In genomic region chr8:84132225-84132624, GRCm38 (mm10) we compare ENCODE assay signal across 28 mouse cellular contexts. TPM values are rescaled to one million over a fixed set of nuclear protein-coding genes. Genes with fewer than 3 reads are reported as not detected.
A peak's percentile ranks its signal among the peaks of the same experiment; 100 is the strongest.
DNase-seq lines count a peak whose midpoint lies in the region; ATAC-seq lines count a peak whose summit lies in the region.
"Had no signal": no experiment of that assay in that cellular context is flagged by ENCODE, and none has a peak within 500 bp of the region (broad histone marks: within the 10 kb centered on the region; RNA-seq: fewer than 3 reads in every experiment).

No protein-coding gene starts in this region.

- DNase-seq in spleen, postnatal 36 days (ENCODE audit: low spot score in 2 of 2): peak; percentile 23 to 25
- no peak for DNase-seq in spleen, adult 18-20 months
- DNase-seq in left cerebral cortex, postnatal 25 days (ENCODE audit: low spot score in 2 of 2): no peak
- DNase-seq: adrenal gland, postnatal 25 days; cerebellum, adult 9-10 months; kidney, adult 9 months; kidney, postnatal 14 days; lung, embryonic 14.5 days; right cerebral cortex, adult 18-20 months; right cerebral cortex, postnatal 4 days had no signal

- H3K9ac ChIP-seq in hindbrain, embryonic 16.5 days (ENCODE audit: low read depth, low read length): no peak overlapping the region
- H3K9ac ChIP-seq: embryonic facial prominence, embryonic 13.5 days; hindbrain, embryonic 15.5 days; liver, embryonic 14.5 days; lung, embryonic 14.5 days; midbrain, embryonic 15.5 days; neural tube, embryonic 15.5 days had no signal

- ATAC-seq in granulocyte monocyte progenitor cell, adult 5-6 weeks (replicated peaks; ENCODE audit: poor library complexity, severe bottlenecking): peak; percentile 64
- ATAC-seq in megakaryocyte progenitor cell, adult 5-6 weeks (replicated peaks; ENCODE audit: poor library complexity): peak; percentile 60
- ATAC-seq in hindbrain, embryonic 16.5 days: no peak
- no peak for ATAC-seq in monocyte, adult 5-6 weeks (replicated peaks; ENCODE audit: insufficient number of reproducible peaks, low FRiP score, low TSS enrichment, poor library complexity, severe bottlenecking)
- ATAC-seq: forebrain, embryonic 14.5 days; intestine, embryonic 16.5 days; midbrain, embryonic 15.5 days had no signal

- WGBS in hindbrain, embryonic 16.5 days: 85% methylated on average over 8 of the region's 8 CpGs

- no peaks in the 10 kb centered on the region for H3K4me1 ChIP-seq in hindbrain, embryonic 16.5 days (ENCODE audit: control insufficient read depth, insufficient read depth, low read depth, low read length)
- H3K4me1 ChIP-seq: hindbrain, embryonic 15.5 days had no signal

- intact Hi-C loops in left cerebral cortex, postnatal 25 days (cut with DNase I): no loop called here

- no peaks in the 10 kb centered on the region for H3K9me3 ChIP-seq in hindbrain, embryonic 16.5 days (ENCODE audit: control insufficient read depth, low read length)
- H3K9me3 ChIP-seq: embryonic facial prominence, embryonic 13.5 days; heart, embryonic 10.5 days; hindbrain, embryonic 15.5 days; midbrain, embryonic 15.5 days; neural tube, embryonic 15.5 days had no signal

- H3K27ac ChIP-seq in hindbrain, embryonic 16.5 days (ENCODE audit: low read depth, low read length): no peak overlapping the region
- H3K27ac ChIP-seq: embryonic facial prominence, embryonic 13.5 days; heart, embryonic 10.5 days; hindbrain, embryonic 15.5 days; layer of hippocampus, adult 2 months; liver, embryonic 14.5 days; midbrain, embryonic 15.5 days; neural tube, embryonic 15.5 days had no signal

- H3K4me2 ChIP-seq in hindbrain, embryonic 16.5 days (ENCODE audit: low read length): no peak overlapping the region
- H3K4me2 ChIP-seq: embryonic facial prominence, embryonic 13.5 days; hindbrain, embryonic 15.5 days; lung, embryonic 14.5 days; midbrain, embryonic 15.5 days; neural tube, embryonic 15.5 days had no signal

- H3K36me3 ChIP-seq in hindbrain, embryonic 16.5 days (ENCODE audit: control insufficient read depth, insufficient read depth, low read length): peaks cover 36% of the 10 kb centered on the region

- H3K27me3 ChIP-seq in hindbrain, embryonic 16.5 days (replicated peaks; ENCODE audit: control insufficient read depth, insufficient read depth, low read length): no peaks in the 10 kb centered on the region
- H3K27me3 ChIP-seq: hindbrain, embryonic 15.5 days; midbrain, embryonic 15.5 days; neural tube, embryonic 15.5 days had no signal

- no peak overlapping the region for H3K4me3 ChIP-seq in hindbrain, embryonic 16.5 days (ENCODE audit: low read length)
- H3K4me3 ChIP-seq: embryonic facial prominence, embryonic 13.5 days; erythroblast, embryonic 14.5 days; heart, embryonic 10.5 days; hindbrain, embryonic 15.5 days; layer of hippocampus, adult 2 months; midbrain, embryonic 15.5 days; neural tube, embryonic 15.5 days had no signal

RNA-seq across cellular contexts. Expression of gene Podnl1, which starts 6.4 kb away (rescaled TPM):
- total RNA-seq in granulocyte monocyte progenitor cell, adult 5-6 weeks (2014; fragmentation: Nextera tagmentation): 0.41 TPM in 1 of 2 replicates, not detected in the other
- total RNA-seq in granulocyte monocyte progenitor cell, adult 5-6 weeks (2017): 0.26 TPM in 1 of 2 replicates, not detected in the other
- 0.05 TPM in 1 of 2 replicates, not detected in the other for total RNA-seq in megakaryocyte progenitor cell, adult 5-6 weeks (2015)
- total RNA-seq in megakaryocyte progenitor cell, adult 5-6 weeks (2017): 0.54 TPM in 1 of 2 replicates, not detected in the other
- 0.51 and 0.55 TPM in 2 replicates for polyA plus RNA-seq in hindbrain, embryonic 16.5 days (2015; fragmentation: Nextera tagmentation; extraction: Ambion mirVana)
- total RNA-seq in monocyte, adult 5-6 weeks (2017): 0.11 to 0.87 TPM (median 0.57 TPM) in 3 replicates
- not detected for total RNA-seq in left cerebral cortex, postnatal 25 days (2021)
- total RNA-seq: gastrocnemius, adult 8-10 months; layer of hippocampus, adult 2 months; left cerebral cortex, postnatal 14 days had no signal
- polyA plus RNA-seq: cortical plate, adult 2 months; erythroblast, embryonic 14.5 days had no signal

RNA-seq across cellular contexts. Expression of gene Cc2d1a, which starts 15.5 kb away (rescaled TPM):
- total RNA-seq in granulocyte monocyte progenitor cell, adult 5-6 weeks (2014; fragmentation: Nextera tagmentation): 11.8 and 13.5 TPM in 2 replicates
- 4.2 and 9.0 TPM in 2 replicates for total RNA-seq in granulocyte monocyte progenitor cell, adult 5-6 weeks (2017)
- 7.3 and 8.0 TPM in 2 replicates for total RNA-seq in megakaryocyte progenitor cell, adult 5-6 weeks (2015)
- 5.7 and 8.0 TPM in 2 replicates for total RNA-seq in megakaryocyte progenitor cell, adult 5-6 weeks (2017)
- 53.3 and 54.5 TPM in 2 replicates for polyA plus RNA-seq in hindbrain, embryonic 16.5 days (2015; fragmentation: Nextera tagmentation; extraction: Ambion mirVana)
- total RNA-seq in monocyte, adult 5-6 weeks (2017): 8.7 to 18.5 TPM (median 16.1 TPM) in 3 replicates
- 10 to 100 TPM; 46.6 to 49.4 TPM for total RNA-seq in left cerebral cortex, postnatal 25 days (2021)

RNA-seq across cellular contexts. Expression of gene 4930432K21Rik, which starts 15.6 kb away (rescaled TPM):
- total RNA-seq in granulocyte monocyte progenitor cell, adult 5-6 weeks (2014; fragmentation: Nextera tagmentation): 1.2 TPM in 1 of 2 replicates, not detected in the other
- 1.2 and 1.8 TPM in 2 replicates for total RNA-seq in granulocyte monocyte progenitor cell, adult 5-6 weeks (2017)
- 0.17 and 0.32 TPM in 2 replicates for total RNA-seq in megakaryocyte progenitor cell, adult 5-6 weeks (2015)
- total RNA-seq in megakaryocyte progenitor cell, adult 5-6 weeks (2017): 2.1 and 2.2 TPM in 2 replicates
- polyA plus RNA-seq in hindbrain, embryonic 16.5 days (2015; fragmentation: Nextera tagmentation; extraction: Ambion mirVana): 2.7 and 2.9 TPM in 2 replicates
- 1.8 to 2.1 TPM in 2 of 3 replicates, not detected in the other for total RNA-seq in monocyte, adult 5-6 weeks (2017)
- 1 to 10 TPM; 1.4 to 1.6 TPM for total RNA-seq in left cerebral cortex, postnatal 25 days (2021)
- polyA plus RNA-seq: erythroblast, embryonic 14.5 days had no signal

RNA-seq across cellular contexts. Expression of gene Dcaf15, which starts 27.7 kb away (rescaled TPM):
- total RNA-seq in granulocyte monocyte progenitor cell, adult 5-6 weeks (2014; fragmentation: Nextera tagmentation): 19.9 and 23.9 TPM in 2 replicates
- total RNA-seq in granulocyte monocyte progenitor cell, adult 5-6 weeks (2017): 15.2 and 16.9 TPM in 2 replicates
- 13.2 and 14.3 TPM in 2 replicates for total RNA-seq in megakaryocyte progenitor cell, adult 5-6 weeks (2015)
- total RNA-seq in megakaryocyte progenitor cell, adult 5-6 weeks (2017): 20.5 and 22.0 TPM in 2 replicates
- polyA plus RNA-seq in hindbrain, embryonic 16.5 days (2015; fragmentation: Nextera tagmentation; extraction: Ambion mirVana): 21.5 and 22.7 TPM in 2 replicates
- 19.0 to 27.3 TPM (median 24.0 TPM) in 3 replicates for total RNA-seq in monocyte, adult 5-6 weeks (2017)
- total RNA-seq in left cerebral cortex, postnatal 25 days (2021): 10 to 100 TPM; 16.8 to 18.4 TPM

RNA-seq across cellular contexts. Expression of gene Nanos3, which starts 52.8 kb away (rescaled TPM):
- 3.5 and 9.6 TPM in 2 replicates for total RNA-seq in granulocyte monocyte progenitor cell, adult 5-6 weeks (2014; fragmentation: Nextera tagmentation)
- total RNA-seq in granulocyte monocyte progenitor cell, adult 5-6 weeks (2017): not detected in 2 replicates
- 0.54 and 1.7 TPM in 2 replicates for total RNA-seq in megakaryocyte progenitor cell, adult 5-6 weeks (2015)
- 3.5 TPM in 1 of 2 replicates, not detected in the other for total RNA-seq in megakaryocyte progenitor cell, adult 5-6 weeks (2017)
- 6.2 and 6.8 TPM in 2 replicates for polyA plus RNA-seq in hindbrain, embryonic 16.5 days (2015; fragmentation: Nextera tagmentation; extraction: Ambion mirVana)
- not detected in 3 replicates for total RNA-seq in monocyte, adult 5-6 weeks (2017)
- 1 to 10 TPM; 2.6 to 3.2 TPM for total RNA-seq in left cerebral cortex, postnatal 25 days (2021)
- total RNA-seq: gastrocnemius, adult 8-10 months; hematopoietic stem cell, adult 5-6 weeks had no signal
- polyA plus RNA-seq: erythroblast, embryonic 14.5 days had no signal

Comparison
In these comparisons a context has a peak if more than half of its experiments do, and no peak if none do; other contexts are left out.
1. DNase-seq: peak in spleen, postnatal 36 days (2 of 2); none in spleen, adult 18-20 months (0 of 2) and left cerebral cortex, postnatal 25 days (0 of 2).
2. ATAC-seq: peak in granulocyte monocyte progenitor cell, adult 5-6 weeks (single experiment) and megakaryocyte progenitor cell, adult 5-6 weeks (single experiment); none in hindbrain, embryonic 16.5 days (single experiment) and monocyte, adult 5-6 weeks (single experiment).